Mouse (Mus musculus) brain, embryonic 14.5 days (tissue): ENCODE measurements around the gene Trim80. TPM values are rescaled to one million over a fixed set of nuclear protein-coding genes. Genes with fewer than 3 reads are reported as not detected.

Experiments
- DNase-seq: peaks from one replicate; pipeline ENCODE4 v3.0.0-alpha.2; 2011; ENCODE audit warnings: low read depth
- CTCF ChIP-seq: fragments of 200-500 bp; IDR thresholded peaks from 2 replicates; pipeline ENCODE4 v1.5.1; 2012; ENCODE audit warnings: inconsistent platforms, mild to moderate bottlenecking, moderate library complexity, borderline replicate concordance; ENCODE audit not compliant: insufficient read depth, insufficient read length; ENCODE audit errors: extremely low read depth
- POLR2A ChIP-seq: fragments of 200-500 bp; IDR thresholded peaks from 2 replicates; pipeline ENCODE4 v1.6.1; 2012; ENCODE audit warnings: mild to moderate bottlenecking, inconsistent platforms, borderline replicate concordance; ENCODE audit not compliant: poor library complexity, insufficient read depth, insufficient read length, severe bottlenecking; ENCODE audit errors: extremely low read depth
- polyA plus RNA-seq: library from polyadenylated mRNA; depleted of rRNA; stranded (reverse); fragments of >200 nt; gene quantifications from 2 replicates; pipeline ENCODE4 v1.2.3, GENCODE M21; 2012

The Trim80 gene
- polyA plus RNA-seq, 1 experiment, result 0.12 TPM

DNA sequence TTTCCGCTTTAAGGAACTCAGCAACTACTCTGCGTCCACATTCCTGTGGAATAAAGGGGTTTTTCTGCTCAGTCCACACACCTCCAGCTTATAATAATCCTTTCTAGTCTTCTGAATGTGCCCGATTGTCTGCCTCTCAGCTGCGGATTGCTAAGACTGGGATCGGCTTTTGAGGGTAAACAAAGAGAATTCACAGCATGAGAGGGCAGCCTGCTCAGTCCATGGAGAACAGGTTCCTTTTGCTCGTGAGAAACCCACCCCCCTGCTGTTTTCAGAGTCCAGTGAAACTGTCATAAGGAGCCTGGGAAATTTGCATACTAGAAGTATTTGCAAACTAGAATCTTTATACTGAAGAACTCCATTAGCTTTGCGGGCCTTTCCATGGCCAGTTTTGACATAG, 30.8 kb upstream of the Trim80 start:
- DNase-seq, result peak; percentile 90
- no peak for TF ChIP-seq POLR2A
- TF ChIP-seq CTCF, result no peak

DNA sequence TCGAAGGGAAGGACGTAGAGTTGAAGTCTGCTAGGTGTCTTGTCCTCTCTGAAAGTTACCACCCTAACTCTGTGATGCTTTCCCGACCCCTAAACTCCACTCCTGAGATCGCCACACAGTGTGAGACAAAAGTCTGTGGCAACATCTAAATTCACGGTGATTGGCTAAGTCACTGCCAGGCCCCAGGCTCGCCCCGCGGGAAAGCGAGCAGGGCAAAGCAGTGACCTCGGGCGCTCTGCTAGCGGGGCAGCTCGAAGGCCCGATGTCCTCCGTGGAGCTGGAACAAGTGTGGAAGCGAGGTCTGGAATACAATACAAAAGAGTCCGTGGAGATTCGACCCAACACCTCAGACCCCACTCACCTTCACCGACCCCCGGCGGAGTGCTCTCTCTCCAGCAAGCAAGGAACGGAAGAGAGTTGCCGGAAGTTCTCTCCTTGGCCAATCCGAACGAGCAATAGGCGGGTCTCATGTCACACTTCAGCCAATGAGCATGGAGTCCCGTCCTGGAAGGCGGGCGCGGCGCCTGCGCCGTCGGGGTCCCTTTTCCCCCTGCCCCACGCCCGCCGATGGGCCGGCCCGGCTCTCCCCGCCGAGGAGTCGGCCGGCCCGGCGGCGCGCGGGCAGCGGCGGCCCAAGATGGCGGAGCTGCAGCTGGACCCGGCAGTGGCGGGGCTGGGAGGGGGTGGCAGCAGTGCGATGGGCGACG, 20.7 kb upstream of the Trim80 start, which contains the start of the genes Atp5h and Kctd2:
Atp5h (minus strand) TSS at position 432 of the 707 bp plus-strand sequence.
Kctd2 (plus strand) TSS at position 598 of the 707 bp plus-strand sequence.
- peak; percentile 99 for DNase-seq
- TF ChIP-seq CTCF, result no peak
- peak; percentile 98 for TF ChIP-seq POLR2A

DNA sequence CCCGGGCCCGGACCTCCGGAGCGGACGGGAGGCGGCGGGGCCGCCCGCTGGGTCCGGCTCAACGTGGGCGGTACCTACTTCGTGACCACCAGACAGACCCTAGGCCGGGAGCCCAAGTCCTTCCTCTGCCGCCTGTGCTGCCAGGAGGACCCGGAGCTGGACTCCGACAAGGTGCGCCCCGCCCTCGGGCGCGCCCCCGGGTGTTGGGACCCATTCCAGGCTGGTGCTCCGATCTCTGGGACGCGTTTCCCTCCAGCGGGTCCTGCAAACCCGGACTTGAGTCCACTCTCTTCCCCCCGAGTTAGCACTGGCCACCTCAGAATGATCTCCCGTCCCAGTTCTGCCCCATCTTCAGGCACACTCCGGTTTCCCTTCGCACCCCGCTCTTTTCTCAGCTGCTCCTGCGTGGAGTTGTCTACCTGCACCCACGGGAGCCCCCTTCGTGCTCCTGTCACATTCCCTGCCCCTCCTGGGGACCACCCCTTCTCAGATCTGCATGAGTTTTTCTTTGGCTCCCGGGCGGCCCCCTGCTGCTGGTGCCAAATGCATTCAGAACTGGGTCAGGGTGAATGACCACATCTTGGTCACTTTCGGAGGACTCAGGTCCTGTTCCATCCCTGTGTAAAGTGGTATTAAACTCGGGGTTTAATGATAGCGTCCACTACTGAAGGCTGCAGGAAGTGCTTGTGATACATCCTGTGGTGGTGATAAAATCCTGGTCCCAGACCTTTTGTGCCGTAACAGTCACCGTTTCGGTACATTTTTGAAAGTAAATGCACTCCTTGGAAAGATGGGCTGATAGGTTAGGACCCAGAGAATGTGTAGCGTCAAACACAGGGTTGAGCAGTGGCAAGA, 19.8 kb upstream of the Trim80 start:
- TF ChIP-seq POLR2A, result no peak
- no peak for TF ChIP-seq CTCF
- peak; percentile 67 for DNase-seq

DNA sequence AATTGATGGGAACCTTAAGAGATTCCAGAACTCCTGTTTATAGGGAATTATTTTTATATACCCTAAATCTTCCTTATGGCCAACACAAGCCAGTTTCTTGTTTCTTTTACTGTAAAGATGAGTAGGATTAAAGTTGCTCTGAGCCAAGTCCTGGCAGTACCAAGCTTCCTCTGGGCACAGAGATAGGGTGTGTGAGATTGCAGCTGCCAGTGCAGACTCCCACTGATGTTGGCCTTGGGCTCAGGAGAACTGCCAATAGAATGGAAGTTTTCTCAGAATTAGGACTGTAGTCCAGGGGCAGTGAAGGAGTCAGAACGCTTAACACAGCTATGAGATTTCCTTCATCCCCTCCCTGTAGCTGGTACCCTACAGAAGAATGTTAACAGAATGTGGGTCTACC, 19.0 kb upstream of the Trim80 start:
- no peak for DNase-seq
- TF ChIP-seq POLR2A (no peak), CTCF (no peak)

DNA sequence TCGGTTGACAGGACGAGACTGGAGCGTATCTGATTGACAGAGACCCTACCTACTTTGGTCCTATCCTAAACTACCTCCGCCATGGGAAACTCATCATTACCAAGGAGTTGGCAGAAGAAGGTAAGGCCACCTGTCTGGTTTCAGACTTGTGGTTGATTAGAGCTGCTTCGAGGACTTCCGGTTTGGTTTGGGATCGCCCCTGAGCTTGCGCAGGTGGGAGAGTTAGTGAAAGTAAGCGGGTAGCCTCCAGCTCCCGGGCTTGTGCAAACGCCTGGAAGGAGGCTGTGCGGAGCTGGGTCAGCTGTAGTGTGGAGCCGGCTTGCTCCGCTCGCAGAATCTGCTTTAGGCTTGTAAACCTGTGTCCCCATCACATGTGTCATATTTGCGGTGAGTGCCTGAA, 18.4 kb upstream of the Trim80 start:
- DNase-seq, result no peak
- TF ChIP-seq POLR2A (no peak), CTCF (no peak)

DNA sequence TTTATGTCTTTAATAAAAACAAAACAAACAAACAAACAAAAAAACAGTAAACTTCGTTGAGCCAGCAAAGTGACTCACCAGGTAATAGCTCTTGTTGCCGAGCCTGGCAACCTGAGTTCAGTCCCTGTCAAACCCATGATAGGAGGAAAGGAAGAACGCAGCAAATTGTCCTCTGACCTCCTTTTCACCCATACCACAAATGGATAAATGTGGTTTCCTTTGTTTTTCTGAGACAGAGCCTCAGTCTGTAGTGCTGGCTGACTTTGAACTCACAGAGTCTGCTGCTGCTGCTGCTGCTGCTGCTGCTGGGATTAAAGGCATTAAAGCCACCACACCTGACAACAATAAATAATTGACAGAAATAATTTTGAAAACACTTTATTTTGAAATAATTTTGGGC, 17.3 kb upstream of the Trim80 start:
- DNase-seq, result no peak
- TF ChIP-seq CTCF (no peak), POLR2A (no peak)

DNA sequence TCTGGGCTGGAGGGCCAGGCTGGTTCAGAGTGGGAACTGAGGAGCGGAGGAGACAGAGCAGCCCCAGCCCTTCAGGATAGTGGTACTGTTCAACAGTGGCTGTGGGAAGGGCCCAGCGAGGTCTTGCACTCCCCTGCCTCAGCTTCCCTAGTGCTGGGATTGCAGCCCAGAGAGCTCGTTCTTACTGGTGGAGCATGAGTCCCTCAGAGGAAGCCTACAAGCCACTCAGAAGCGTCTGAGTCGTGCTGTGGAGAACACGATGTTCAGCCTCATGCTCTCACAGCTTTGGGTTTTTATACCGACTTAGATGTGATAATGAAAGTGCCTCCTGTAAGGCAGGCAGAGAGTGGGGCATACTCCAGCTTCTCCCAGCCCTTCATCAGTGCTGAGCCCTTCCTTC, 15.7 kb upstream of the Trim80 start:
- no peak for DNase-seq
- TF ChIP-seq POLR2A (no peak), CTCF (no peak)

DNA sequence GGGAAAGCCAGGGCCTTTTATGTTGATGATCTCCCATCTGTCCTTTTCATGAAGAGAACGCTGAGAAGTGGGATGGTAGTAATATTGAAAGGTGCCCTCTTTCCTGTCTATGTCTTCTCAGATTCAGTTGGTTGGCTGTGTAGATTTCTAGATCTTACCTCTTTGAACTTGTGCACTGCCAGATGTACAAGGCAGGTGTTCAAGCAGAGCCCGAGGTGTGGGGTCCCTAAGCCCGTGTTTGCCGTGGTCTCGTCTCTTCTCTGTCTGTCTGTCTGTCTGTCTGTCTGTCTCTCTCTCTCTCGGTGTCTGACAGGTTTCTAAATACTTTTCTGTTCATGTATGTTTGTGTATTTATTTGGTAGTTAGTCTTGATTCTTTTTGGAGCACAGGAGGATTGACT, 14.7 kb upstream of the Trim80 start:
- DNase-seq, result no peak
- no peak for TF ChIP-seq CTCF
- TF ChIP-seq POLR2A, result no peak

DNA sequence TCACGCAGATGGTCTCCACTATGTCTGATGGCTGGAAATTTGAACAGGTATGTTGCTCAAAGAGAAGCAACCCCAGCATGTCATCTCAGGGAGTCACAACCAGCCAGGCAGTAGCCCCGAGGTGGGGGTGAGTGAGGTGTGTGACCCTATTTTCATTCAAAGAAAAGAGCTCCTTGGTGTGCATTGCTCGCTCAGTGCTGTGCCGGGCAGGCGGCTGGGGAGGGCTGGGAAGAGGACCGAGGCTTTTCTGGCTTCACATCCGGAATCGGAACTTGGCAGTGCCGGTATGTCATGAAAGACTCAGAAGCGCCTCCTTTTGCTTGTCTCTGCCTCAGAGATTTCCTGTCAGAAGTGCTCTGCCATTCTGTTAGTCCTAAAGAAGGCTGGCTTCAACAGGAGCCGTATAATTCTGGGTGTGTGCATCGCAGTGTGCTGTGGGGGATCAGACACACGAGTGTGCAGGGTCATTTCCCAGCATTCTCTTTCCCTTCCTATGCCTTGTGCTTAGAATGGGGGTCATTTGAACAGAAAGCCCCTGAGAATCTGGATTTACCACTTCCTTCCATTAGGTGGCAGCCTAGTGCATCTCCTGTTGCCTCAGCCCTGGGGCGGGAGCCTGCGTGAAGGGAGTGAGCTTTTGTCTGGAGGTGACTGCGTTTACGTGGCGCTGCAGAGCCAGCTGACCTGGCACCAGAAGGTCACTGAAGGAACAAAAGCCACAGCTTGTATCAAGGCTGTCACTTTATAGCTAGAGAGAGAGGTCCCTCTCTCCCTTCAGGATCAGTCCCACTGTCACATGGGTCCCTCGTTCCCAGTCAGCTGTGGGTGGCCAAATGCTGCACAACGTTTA, 12.6 kb upstream of the Trim80 start:
- DNase-seq, result peak; percentile 87
- no peak for TF ChIP-seq POLR2A
- peak; percentile 80 for TF ChIP-seq CTCF

DNA sequence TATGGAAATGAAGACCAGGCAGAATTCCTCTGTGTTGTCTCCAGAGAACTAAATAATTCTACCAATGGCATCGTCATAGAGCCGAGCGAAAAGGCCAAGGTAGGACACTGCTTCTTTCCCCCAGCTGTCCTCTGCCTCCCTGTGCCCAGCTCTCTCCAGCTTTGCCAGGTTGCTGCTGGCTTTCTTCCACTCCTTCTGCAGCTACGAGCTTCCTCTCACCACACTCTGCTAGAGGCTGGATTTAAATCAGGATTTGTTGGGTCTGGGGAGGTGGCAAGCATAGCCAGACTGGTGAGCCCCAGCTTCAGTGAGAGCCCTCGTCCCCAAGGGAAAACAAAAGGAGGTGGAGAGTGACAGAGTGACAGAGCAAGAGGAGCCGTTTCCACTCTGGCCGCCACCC, 11.0 kb upstream of the Trim80 start:
- no peak for TF ChIP-seq POLR2A
- TF ChIP-seq CTCF, result no peak
- DNase-seq, result no peak

DNA sequence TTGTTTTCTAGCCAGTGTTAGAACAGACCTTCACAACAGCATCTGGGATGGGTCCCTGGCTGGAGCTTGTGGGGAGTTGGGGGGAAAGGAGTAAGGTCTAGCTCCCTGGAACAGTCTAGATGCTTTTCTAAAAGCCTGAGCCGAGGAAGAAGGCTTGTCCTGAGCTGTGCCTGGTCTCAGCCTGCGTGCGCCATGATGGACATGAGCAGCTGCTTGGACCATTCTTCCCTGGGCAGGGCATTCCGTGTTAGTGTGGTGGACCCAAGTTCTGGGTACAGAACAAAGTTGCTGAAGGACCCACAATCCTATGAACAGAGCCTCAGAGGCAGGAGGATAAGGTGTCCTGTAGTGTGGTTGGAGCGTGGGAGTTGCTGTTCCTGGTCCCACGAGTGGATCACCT, 9.8 kb upstream of the Trim80 start:
- no peak for TF ChIP-seq CTCF
- no peak for TF ChIP-seq POLR2A
- no peak for DNase-seq
